Mouse (Mus musculus) stomach, embryonic 14.5 days (tissue): Measurements from ENCODE around the gene Tor3a. TPM values are rescaled to one million over a fixed set of nuclear protein-coding genes. Genes with fewer than 3 reads are reported as not detected.

Experiments
- ATAC-seq: fragments of 200-750 bp; cut with Nextera tagmentation; 2 replicates; pipeline ENCODE4 v1.8.0; 2017; ENCODE audit warnings: low read depth, moderate TSS enrichment; ENCODE audit not compliant: insufficient number of reproducible peaks, insufficient read depth, low FRiP score
- H3K27ac ChIP-seq: fragments of 300-500 bp; sonication (generic); 2 replicates; pipeline ENCODE4 v1.5.1; 2014; ENCODE audit warnings: mild to moderate bottlenecking, low read length, moderate library complexity, mixed read lengths
- H3K27me3 ChIP-seq: fragments of 300-500 bp; sonication (generic); 2 replicates; pipeline ENCODE4 v1.6.1; 2014; ENCODE audit warnings: low read length, control low read depth, mixed read lengths; ENCODE audit not compliant: control insufficient read depth, insufficient read depth
- H3K36me3 ChIP-seq: fragments of 300-500 bp; sonication (generic); 2 replicates; pipeline ENCODE4 v1.6.1; 2014; ENCODE audit warnings: mild to moderate bottlenecking, control low read depth, low read length, moderate library complexity, mixed read lengths; ENCODE audit not compliant: control insufficient read depth, insufficient read depth
- H3K4me1 ChIP-seq: fragments of 300-500 bp; sonication (generic); 2 replicates; pipeline ENCODE4 v1.6.1; 2014; ENCODE audit warnings: low read length, control low read depth, mixed read lengths; ENCODE audit not compliant: control insufficient read depth, insufficient read depth
- H3K4me2 ChIP-seq: fragments of 300-500 bp; sonication (generic); replicated peaks from 2 replicates; pipeline ENCODE4 v1.6.1; 2014; ENCODE audit warnings: low read depth, low read length, control low read depth
- H3K4me3 ChIP-seq: fragments of 300-500 bp; sonication (generic); 2 replicates; pipeline ENCODE4 v1.5.1; 2014; ENCODE audit warnings: low read depth, low read length, control low read depth
- H3K9ac ChIP-seq: fragments of 300-500 bp; sonication (generic); replicated peaks from 2 replicates; pipeline ENCODE4 v1.6.1; 2014; ENCODE audit warnings: low read depth, mild to moderate bottlenecking, control low read depth, low read length, moderate library complexity, mixed read lengths
- H3K9me3 ChIP-seq: fragments of 300-500 bp; sonication (generic); 2 replicates; pipeline ENCODE4 v1.6.1; 2016; ENCODE audit warnings: low read depth, low read length, control low read depth; ENCODE audit not compliant: control insufficient read depth
- WGBS: fragments of 180-500 bp; shearing (Covaris S2); extraction: QIAGEN DNeasy Blood & Tissue Kit; methylation state at CpG from one replicate; pipeline ENCODE4 v1.1.7; 2014; 5-methylcytosine and 5-hydroxymethylcytosine counted together
- polyA plus RNA-seq: library from polyadenylated mRNA; unstranded; fragments of >200 nt; fragmentation: Nextera tagmentation; extraction: Ambion mirVana; gene quantifications from 2 replicates; pipeline ENCODE4 v1.2.1, GENCODE M21; 2014

The Tor3a gene
- polyA plus RNA-seq, 1 experiment from 2014 or later = 13.3 TPM

- ATAC-seq = peak; percentile 42; the same call in 1 of the 2 replicates
- H3K4me3 ChIP-seq = no peak overlapping the region
- 0 out of 2 replicates have a peak, but pooled peaks cover 5% of the 10 kb centered on the region for H3K4me1 ChIP-seq
- no peaks in the 10 kb centered on the region; the same call in 1 of the 2 replicates for H3K36me3 ChIP-seq
- WGBS = 57% methylated on average over 10 of the region's 10 CpGs
- no peak overlapping the region for H3K4me2 ChIP-seq
- no peak overlapping the region for H3K27ac ChIP-seq
- no peaks in the 10 kb centered on the region for H3K27me3 ChIP-seq
- no peak overlapping the region for H3K9ac ChIP-seq
- H3K9me3 ChIP-seq = no peaks in the 10 kb centered on the region
Measured at GRCm38 (mm10) chr1:156710472-156711098, 36.4 kb upstream of the Tor3a start.

DNA sequence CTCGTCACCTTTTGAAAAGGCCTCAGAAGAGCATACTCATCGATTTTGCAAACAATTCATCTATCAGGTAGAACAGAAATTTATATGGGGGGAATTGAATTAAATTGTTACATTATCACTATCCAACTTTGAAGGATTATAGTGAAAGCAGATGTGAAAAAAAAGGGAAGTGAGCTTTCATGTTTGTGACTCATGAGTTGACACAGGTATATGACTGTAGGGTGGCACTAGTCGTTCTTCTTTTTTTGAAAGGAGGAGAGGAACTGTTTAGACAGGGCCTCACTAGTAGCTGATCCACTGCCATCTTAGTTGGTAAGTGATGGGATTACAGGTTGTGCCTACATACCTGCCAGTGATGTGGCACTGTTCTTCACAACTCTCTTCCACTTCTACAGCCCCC lies 34.5 kb upstream of the Tor3a start:
- no peak overlapping the region for H3K9ac ChIP-seq
- H3K4me3 ChIP-seq = no peak overlapping the region
- H3K4me2 ChIP-seq = no peak overlapping the region
- 85% methylated on average over 3 of the region's 3 CpGs for WGBS
- peaks cover 11% of the 10 kb centered on the region; the same call in 1 of the 2 replicates for H3K36me3 ChIP-seq
- no peaks in the 10 kb centered on the region for H3K27me3 ChIP-seq
- H3K27ac ChIP-seq = no peak overlapping the region
- H3K9me3 ChIP-seq = no peaks in the 10 kb centered on the region
- no peak for ATAC-seq
- 0 out of 2 replicates have a peak, but pooled peaks cover 5% of the 10 kb centered on the region for H3K4me1 ChIP-seq

GRCm38 (mm10) chr1:156705696-156706285 lies 31.6 kb upstream of the Tor3a start:
- 80% methylated on average over 10 of the region's 10 CpGs for WGBS
- Histone ChIP-seq H3K27ac (no peak overlapping the region), H3K4me1 (0 out of 2 replicates have a peak, but pooled peaks cover 2% of the 10 kb centered on the region), H3K36me3 (peaks cover 19% of the 10 kb centered on the region; the same call in 1 of the 2 replicates), H3K9ac (no peak overlapping the region), H3K9me3 (no peaks in the 10 kb centered on the region), H3K27me3 (no peaks in the 10 kb centered on the region), H3K4me2 (no peak overlapping the region), H3K4me3 (no peak overlapping the region)
- no peak for ATAC-seq

DNA sequence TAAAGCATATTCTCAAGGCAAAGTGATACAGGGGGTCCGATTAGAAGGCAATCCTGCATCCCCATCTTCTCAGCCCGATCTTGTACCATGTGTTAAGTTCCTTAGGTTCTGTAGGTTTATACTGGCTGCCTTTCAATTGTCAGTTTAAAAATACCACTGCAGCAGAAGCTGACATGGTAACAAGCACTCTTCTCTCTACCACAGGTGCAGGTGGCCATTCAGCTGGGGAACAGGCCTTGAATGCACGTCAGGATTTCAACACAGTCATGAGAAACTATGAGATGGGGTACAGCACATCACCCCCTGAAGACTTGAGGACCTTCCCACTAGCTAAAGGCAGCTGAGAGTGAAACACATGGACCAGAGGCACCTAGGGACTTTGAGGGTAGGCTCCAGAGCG lies 29.3 kb upstream of the Tor3a start:
- peaks cover 23% of the 10 kb centered on the region; the same call in 1 of the 2 replicates for H3K36me3 ChIP-seq
- no peak overlapping the region for H3K27ac ChIP-seq
- H3K9me3 ChIP-seq = no peaks in the 10 kb centered on the region
- no peak overlapping the region for H3K4me2 ChIP-seq
- WGBS = 92% methylated on average over 4 of the region's 4 CpGs
- H3K9ac ChIP-seq = no peak overlapping the region
- ATAC-seq = no peak
- H3K4me1 ChIP-seq = no peaks in the 10 kb centered on the region
- H3K4me3 ChIP-seq = no peak overlapping the region
- H3K27me3 ChIP-seq = no peaks in the 10 kb centered on the region

- WGBS = 90% methylated on average over 7 of the region's 7 CpGs
- Histone ChIP-seq H3K4me3 (no peak overlapping the region), H3K9ac (no peak overlapping the region), H3K27ac (no peak overlapping the region), H3K4me1 (no peaks in the 10 kb centered on the region), H3K27me3 (no peaks in the 10 kb centered on the region), H3K9me3 (no peaks in the 10 kb centered on the region), H3K36me3 (peaks cover 26% of the 10 kb centered on the region; the same call in 1 of the 2 replicates), H3K4me2 (no peak overlapping the region)
- ATAC-seq = no peak
Measured at GRCm38 (mm10) chr1:156702151-156702550, 28.0 kb upstream of the Tor3a start.

- Histone ChIP-seq H3K27ac (no peak overlapping the region), H3K4me2 (no peak overlapping the region), H3K36me3 (peaks cover 64% of the 10 kb centered on the region), H3K9me3 (no peaks in the 10 kb centered on the region), H3K27me3 (no peaks in the 10 kb centered on the region), H3K4me1 (no peaks in the 10 kb centered on the region), H3K4me3 (no peak overlapping the region), H3K9ac (no peak overlapping the region)
- ATAC-seq = no peak
- WGBS = 75% methylated on average over 7 of the region's 7 CpGs
Measured at GRCm38 (mm10) chr1:156686025-156686661, 12.0 kb upstream of the Tor3a start.

- Histone ChIP-seq H3K27me3 (no peaks in the 10 kb centered on the region), H3K9ac (no peak overlapping the region), H3K4me1 (0 out of 2 replicates have a peak, but pooled peaks cover under 1% of the 10 kb centered on the region), H3K4me3 (no peak overlapping the region), H3K36me3 (peaks cover 24% of the 10 kb centered on the region), H3K4me2 (no peak overlapping the region), H3K27ac (no peak overlapping the region), H3K9me3 (no peaks in the 10 kb centered on the region)
- 93% methylated on average over 9 of the region's 9 CpGs for WGBS
- ATAC-seq = no peak
Measured at GRCm38 (mm10) chr1:156679599-156679998, 5.4 kb upstream of the Tor3a start.

DNA sequence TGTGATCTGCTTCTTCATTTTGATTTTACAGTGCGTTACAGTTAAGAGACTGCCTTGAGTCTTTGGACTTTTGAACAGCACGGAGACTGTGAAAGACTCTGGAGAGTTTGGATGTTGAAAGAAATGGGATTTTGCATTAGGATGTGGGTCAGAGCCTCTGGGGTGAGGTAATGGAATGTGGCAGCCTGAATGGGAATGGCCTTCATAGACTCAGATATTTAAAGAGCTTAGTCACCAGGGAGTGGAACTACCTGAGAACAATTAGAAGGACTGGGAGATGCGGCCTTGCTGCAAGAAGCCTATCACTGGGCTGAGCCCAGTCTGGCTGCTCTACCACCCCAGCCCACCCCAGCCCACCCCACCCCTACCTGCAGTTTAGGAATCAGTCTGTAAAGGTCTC lies 3.1 kb upstream of the Tor3a start:
- no peak for ATAC-seq
- Histone ChIP-seq H3K27ac (no peak overlapping the region), H3K4me2 (no peak overlapping the region), H3K9ac (no peak overlapping the region), H3K27me3 (no peaks in the 10 kb centered on the region), H3K36me3 (peaks cover 15% of the 10 kb centered on the region), H3K4me3 (no peak overlapping the region), H3K9me3 (no peaks in the 10 kb centered on the region), H3K4me1 (peaks cover 4% of the 10 kb centered on the region; the same call in 1 of the 2 replicates)
- 74% methylated on average over 3 of the region's 3 CpGs for WGBS
